Mouse (Mus musculus) erythroblast, embryonic 14.5 days (primary cell): ENCODE data around the gene 1110051M20Rik. TPM values are rescaled to one million over a fixed set of nuclear protein-coding genes. Genes with fewer than 3 reads are reported as not detected.
"Not testable (repeated sequence)": the region's sequence is repeated elsewhere in the genome, so short reads cannot be mapped to it uniquely, and the experiment has no call there.

Source experiments
- H3K27me3 ChIP-seq: 2 replicates; pipeline ENCODE4 v1.6.1; 2012; ENCODE audit warnings: inconsistent platforms; ENCODE audit not compliant: control insufficient read depth
- H3K36me3 ChIP-seq: 2 replicates; pipeline ENCODE4 v1.6.1; 2012; ENCODE audit warnings: mild to moderate bottlenecking, inconsistent platforms; ENCODE audit not compliant: control insufficient read depth
- H3K4me1 ChIP-seq: 2 replicates; pipeline ENCODE4 v1.6.1; 2012; ENCODE audit warnings: inconsistent platforms; ENCODE audit not compliant: control insufficient read depth
- H3K4me3 ChIP-seq: replicated peaks from 2 replicates; pipeline ENCODE3; 2012; ENCODE audit warnings: moderate library complexity, mild to moderate bottlenecking, inconsistent platforms
- H3K9me3 ChIP-seq: 2 replicates; pipeline ENCODE4 v1.6.1; 2012; ENCODE audit warnings: low read length, inconsistent platforms, mixed read lengths; ENCODE audit not compliant: control insufficient read depth
- GATA1 ChIP-seq: IDR thresholded peaks from 2 replicates; pipeline ENCODE4 v1.6.1; 2012; ENCODE audit warnings: low read length, inconsistent platforms, mixed read lengths
- TAL1 ChIP-seq: IDR thresholded peaks from 3 replicates; pipeline ENCODE4 v1.6.1; 2012; ENCODE audit warnings: low read length, inconsistent platforms, mixed read lengths
- polyA plus RNA-seq: library from polyadenylated mRNA; stranded (reverse); fragments of >175 nt; gene quantifications from 2 replicates; pipeline ENCODE4 v1.2.3, GENCODE M21; 2012

The 1110051M20Rik gene
- 0.09 and 0.18 TPM in 2 replicates for polyA plus RNA-seq

DNA sequence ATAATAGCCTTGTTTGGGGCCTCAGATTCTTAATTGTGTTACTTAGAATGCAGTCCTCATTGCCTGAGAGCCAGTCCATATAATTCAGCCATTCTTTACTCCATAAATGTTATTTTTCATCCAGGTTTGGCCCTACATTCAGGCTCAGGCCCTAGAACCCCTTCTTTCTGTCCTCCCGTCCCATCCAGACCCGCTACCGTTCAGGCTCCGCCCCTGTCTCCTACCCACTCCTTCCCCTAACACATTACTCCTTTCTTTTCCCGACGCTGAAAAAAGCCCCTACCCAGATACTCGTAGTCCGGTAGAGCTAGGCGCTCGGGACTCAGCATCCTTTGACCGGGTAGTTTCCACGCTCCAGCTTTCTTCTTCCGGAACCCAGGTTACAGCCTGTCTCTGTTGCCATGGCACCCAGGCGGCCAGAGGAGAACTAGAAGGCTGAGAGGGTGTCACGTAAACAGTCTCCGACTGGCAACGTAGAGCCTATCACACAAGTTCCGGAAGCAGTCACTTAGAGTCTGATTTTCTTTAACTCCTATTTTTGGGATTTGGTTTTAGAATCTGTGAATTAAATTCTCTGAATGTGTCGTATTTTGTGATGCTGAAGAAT lies at the start of gene 1110051M20Rik:
1110051M20Rik (minus strand) TSS at position 419 of the 607 bp plus-strand sequence.
- peaks cover 8% of the 10 kb centered on the region for H3K4me1 ChIP-seq
- no peaks in the 10 kb centered on the region for H3K9me3 ChIP-seq
- peak within 1 kb of the TSS; percentile 68 for H3K4me3 ChIP-seq
- no peaks in the 10 kb centered on the region for H3K27me3 ChIP-seq
- TF ChIP-seq GATA1 (no peak), TAL1 (no peak)
- no peaks in the 10 kb centered on the region for H3K36me3 ChIP-seq

DNA sequence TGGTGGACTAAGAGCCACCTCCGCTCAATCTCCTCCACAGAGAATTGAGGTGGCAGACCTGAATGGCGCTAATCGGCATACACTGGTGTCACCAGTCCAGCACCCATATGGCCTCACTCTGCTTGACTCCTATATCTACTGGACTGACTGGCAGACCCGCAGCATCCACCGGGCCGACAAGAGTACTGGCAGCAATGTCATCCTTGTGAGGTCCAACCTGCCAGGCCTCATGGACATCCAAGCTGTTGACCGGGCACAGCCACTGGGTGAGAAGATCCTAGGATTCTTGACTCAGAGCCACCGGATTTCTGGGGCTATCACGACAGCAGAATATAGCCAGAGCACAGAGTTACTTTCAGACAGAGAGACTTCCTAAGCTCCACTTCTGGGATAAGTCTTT lies 49.5 kb upstream of the 1110051M20Rik start:
- H3K27me3 ChIP-seq, result no peaks in the 10 kb centered on the region
- peaks cover 6% of the 10 kb centered on the region; the same call in 1 of the 2 replicates for H3K36me3 ChIP-seq
- no peak overlapping the region for H3K4me3 ChIP-seq
- TF ChIP-seq GATA1 (no peak), TAL1 (no peak)
- no peaks in the 10 kb centered on the region for H3K4me1 ChIP-seq
- H3K9me3 ChIP-seq, result no peaks in the 10 kb centered on the region

DNA sequence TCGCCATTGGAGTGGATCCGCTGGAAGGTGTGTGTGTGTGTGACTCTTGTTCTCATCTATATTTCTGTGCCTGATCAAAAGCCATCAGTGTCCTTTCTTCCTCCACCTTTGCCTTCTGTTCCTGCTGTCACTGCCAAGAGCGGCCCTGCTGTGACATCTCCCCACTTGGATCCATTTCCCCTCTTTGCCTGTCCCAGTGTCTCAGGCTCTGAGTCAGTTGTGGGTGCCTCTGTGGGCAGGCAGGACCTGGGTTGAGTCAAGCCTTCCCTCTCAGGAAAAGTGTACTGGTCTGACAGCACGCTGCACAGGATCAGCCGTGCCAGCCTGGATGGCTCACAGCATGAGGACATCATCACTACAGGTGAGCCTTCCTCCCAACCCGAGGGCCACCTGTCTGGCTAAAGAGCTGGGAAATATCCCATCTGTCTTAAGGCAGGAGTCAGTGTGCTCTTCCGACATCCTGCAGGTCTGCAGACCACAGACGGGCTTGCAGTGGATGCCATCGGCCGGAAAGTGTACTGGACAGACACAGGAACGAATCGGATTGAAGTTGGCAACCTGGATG lies 47.6 kb upstream of the 1110051M20Rik start:
- H3K27me3 ChIP-seq, result no peaks in the 10 kb centered on the region
- H3K36me3 ChIP-seq, result peaks cover 9% of the 10 kb centered on the region; the same call in 1 of the 2 replicates
- no peaks in the 10 kb centered on the region for H3K9me3 ChIP-seq
- H3K4me3 ChIP-seq, result no peak overlapping the region
- no peak for TF ChIP-seq GATA1
- no peak for TF ChIP-seq TAL1
- H3K4me1 ChIP-seq, result no peaks in the 10 kb centered on the region

DNA sequence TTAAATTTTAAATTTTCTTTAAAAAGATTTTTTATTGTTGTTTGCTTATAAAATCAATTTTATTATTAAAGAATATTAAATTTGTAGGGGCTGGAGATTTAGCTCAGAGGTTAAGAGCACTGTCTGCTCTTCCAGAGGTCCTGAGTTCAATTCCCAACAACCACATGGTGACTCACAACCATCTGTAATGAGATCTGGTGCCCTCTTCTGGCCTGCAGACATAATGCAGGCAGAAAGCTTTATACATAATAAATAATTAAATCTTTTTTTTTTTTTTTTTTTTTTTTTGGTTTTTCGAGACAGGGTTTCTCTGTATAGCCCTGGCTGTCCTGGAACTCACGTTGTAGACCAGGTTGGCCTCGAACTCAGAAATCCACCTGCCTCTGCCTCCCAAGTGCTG lies 42.8 kb upstream of the 1110051M20Rik start:
- not testable (repeated sequence) for H3K36me3 ChIP-seq, H3K4me3 ChIP-seq, H3K9me3 ChIP-seq, H3K4me1 ChIP-seq, H3K27me3 ChIP-seq

DNA sequence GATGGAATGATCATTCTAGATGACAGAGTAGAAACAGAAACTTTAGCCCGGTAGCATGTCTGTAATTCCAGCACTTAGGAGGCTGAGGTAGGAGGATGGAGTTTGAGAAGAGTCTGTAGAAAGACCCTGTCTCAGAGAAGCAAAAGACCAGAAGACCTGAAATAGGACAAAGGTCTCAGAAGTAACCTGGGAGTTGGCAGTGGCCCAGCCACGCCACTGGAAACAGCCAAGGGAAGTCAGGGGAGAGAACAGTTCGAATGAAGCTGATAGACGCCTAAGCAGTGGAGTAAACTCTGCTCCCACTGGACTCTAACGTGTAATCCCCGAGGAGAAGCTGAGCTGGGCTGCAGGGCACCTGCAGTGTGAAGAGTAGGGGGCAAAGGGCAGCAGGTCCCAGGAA lies 40.8 kb upstream of the 1110051M20Rik start:
- Histone ChIP-seq H3K4me1 (no peaks in the 10 kb centered on the region), H3K9me3 (no peaks in the 10 kb centered on the region), H3K36me3 (peaks cover 3% of the 10 kb centered on the region; the same call in 1 of the 2 replicates), H3K4me3 (no peak overlapping the region), H3K27me3 (no peaks in the 10 kb centered on the region)
- TF ChIP-seq TAL1 (no peak), GATA1 (no peak)

DNA sequence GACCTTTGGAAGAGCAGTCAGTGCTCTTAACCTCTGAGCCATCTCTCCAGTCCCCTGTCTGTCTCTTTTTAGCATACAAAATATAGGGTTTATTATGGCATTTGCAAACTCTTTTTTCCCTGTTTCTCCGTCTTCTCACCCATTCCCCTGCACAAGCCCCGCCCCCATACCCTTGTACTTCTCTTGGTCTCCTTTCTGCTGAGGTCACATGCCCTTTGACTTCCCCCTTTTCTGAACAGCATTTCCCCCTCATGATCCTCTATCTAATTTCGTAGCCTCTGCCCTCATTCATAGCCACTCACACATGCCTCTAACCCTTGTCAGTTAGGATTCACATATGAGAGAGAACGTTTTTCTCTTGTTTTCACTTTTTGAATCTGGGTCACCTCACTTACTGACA lies 40.2 kb upstream of the 1110051M20Rik start:
- Histone ChIP-seq H3K4me3 (no peak overlapping the region), H3K36me3 (peaks cover 3% of the 10 kb centered on the region; the same call in 1 of the 2 replicates)

DNA sequence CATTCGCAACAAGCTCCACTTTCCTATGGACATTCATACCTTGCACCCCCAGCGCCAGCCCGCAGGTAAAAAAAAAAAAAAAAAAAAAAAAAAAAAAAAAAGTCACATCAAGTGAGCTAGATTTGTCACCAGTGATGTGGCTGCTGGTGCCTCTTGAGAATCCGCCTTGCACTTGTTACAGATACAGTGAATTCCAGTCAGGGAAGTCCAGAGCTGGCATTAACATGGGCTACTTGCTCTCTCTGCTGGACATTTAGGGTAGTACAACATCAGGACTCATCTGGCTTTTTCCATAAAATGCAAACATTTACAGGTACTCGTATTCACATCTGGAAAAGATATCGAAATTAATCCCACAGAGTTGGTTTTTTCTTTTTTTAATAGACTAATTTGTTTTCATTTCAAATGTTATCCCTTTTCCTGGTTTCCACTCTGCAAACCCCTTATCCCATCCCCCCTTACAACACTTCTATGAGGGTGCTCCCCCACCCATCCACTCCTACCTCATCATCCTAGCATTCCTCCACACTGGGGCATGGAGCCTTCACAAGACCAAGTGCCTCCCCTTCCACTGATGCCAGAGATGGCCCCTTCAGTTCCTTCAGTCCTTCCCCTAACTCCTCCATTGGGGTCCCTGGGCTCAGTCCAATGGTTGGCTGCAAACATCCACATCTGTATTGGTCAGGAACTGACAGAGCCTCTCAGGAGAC lies 36.5 kb upstream of the 1110051M20Rik start:
- no peak overlapping the region for H3K4me3 ChIP-seq
- H3K36me3 ChIP-seq, result peaks cover 3% of the 10 kb centered on the region; the same call in 1 of the 2 replicates
- H3K9me3 ChIP-seq, result no peaks in the 10 kb centered on the region
- H3K4me1 ChIP-seq, result no peaks in the 10 kb centered on the region
- no peaks in the 10 kb centered on the region for H3K27me3 ChIP-seq
- no peak; the same call in 2 of the 3 replicates for TF ChIP-seq TAL1
- no peak for TF ChIP-seq GATA1

More for the DNA sequence above, 40.2 kb upstream of the 1110051M20Rik start:
- Histone ChIP-seq H3K27me3 (no peaks in the 10 kb centered on the region), H3K9me3 (no peaks in the 10 kb centered on the region), H3K4me1 (no peaks in the 10 kb centered on the region)
- TF ChIP-seq GATA1 (no peak), TAL1 (no peak)

DNA sequence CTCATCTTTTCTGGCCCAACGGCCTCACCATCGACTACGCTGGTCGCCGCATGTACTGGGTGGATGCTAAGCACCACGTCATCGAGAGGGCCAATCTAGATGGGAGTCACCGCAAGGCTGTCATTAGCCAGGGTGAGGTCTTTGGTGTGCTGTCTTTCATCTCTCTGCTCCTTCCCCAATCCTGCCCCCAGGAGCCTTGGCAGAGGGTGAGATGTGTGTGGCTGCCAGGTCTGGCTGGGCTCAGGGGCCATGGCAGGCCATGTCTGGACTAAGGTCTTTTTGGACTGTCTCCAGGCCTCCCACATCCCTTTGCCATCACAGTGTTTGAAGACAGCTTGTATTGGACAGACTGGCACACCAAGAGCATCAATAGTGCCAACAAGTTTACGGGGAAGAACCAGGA lies 35.9 kb upstream of the 1110051M20Rik start:
- TF ChIP-seq GATA1, result no peak
- TF ChIP-seq TAL1, result no peak
- no peak overlapping the region for H3K4me3 ChIP-seq

DNA sequence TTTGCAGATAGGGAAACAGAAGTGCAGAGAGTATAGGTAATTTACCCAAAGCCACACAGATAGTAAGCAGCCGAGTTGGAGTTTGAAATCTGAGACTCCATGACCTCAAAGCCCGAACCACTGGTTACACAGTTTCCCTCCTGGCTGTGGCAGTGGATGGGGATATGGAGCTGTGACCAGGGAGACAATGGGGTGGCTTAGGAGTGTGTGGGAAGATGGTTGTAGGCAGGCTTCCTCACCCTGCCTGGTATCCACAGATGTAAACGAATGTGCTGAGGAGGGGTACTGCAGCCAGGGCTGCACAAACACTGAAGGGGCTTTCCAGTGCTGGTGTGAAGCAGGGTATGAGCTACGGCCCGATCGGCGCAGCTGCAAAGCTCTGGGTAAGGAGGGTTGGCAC lies 32.3 kb upstream of the 1110051M20Rik start:
- Histone ChIP-seq H3K4me1 (no peaks in the 10 kb centered on the region), H3K4me3 (no peak overlapping the region), H3K27me3 (no peaks in the 10 kb centered on the region), H3K9me3 (no peaks in the 10 kb centered on the region), H3K36me3 (peaks cover 3% of the 10 kb centered on the region; the same call in 1 of the 2 replicates)
- TF ChIP-seq TAL1 (no peak), GATA1 (no peak)

More for the DNA sequence above, 35.9 kb upstream of the 1110051M20Rik start:
- no peaks in the 10 kb centered on the region for H3K9me3 ChIP-seq
- no peaks in the 10 kb centered on the region for H3K4me1 ChIP-seq
- no peaks in the 10 kb centered on the region for H3K27me3 ChIP-seq
- peaks cover 3% of the 10 kb centered on the region; the same call in 1 of the 2 replicates for H3K36me3 ChIP-seq
